Mouse (Mus musculus) neural tube, postnatal 0 days (tissue): ENCODE results near the gene Vmn1r201. TPM values are rescaled to one million over a fixed set of nuclear protein-coding genes. Genes with fewer than 3 reads are reported as not detected.

Experiments
- polyA plus RNA-seq: library from polyadenylated mRNA; unstranded; fragments of >200 nt; fragmentation: Nextera tagmentation; extraction: Ambion mirVana; gene quantifications from 2 replicates; pipeline ENCODE4 v1.2.1, GENCODE M21; 2015

Gene Vmn1r201
- not detected in 2 replicates for polyA plus RNA-seq

DNA sequence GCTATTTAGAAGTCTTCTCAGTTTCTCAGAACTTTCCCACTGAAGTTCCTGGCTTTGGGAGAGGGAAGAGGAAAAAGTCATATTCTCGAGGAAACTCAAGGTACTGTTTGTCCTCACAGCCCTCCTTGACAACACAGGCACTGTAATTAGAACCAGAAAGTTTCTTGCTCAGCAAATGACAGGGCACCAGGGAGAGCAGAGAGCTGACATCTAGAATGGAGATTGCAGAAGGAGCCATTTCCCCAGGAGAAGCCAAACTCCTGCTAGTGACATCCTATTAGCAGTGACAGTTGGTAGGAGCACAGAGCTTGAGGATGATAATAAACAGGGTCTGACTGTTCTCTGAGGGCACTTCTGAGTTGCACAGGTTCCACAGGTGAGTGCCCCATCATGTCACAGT is at the start of gene Vmn1r201:
Gene Vmn1r201 (plus strand): TSS at position 301 of the 400 bp plus-strand sequence.

DNA sequence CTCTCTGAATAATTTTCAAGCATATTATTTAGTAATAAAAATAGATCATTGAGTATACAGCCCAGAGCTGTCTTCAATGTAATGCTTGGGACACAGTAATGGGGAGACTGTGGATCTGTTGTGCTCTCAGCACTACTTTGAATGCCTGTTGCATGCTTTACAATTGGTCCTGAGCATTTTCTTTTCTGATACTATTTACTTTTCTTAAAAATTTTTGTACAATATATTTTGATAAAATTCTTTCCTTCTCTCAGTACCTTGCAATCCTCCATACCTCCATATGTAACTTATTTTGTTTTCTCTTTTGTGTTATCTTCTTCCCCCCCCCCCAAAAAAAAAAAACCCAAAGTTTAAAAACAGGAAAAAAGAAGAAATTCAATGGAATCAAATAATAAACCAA is 33.6 kb downstream of the Vmn1r201 start, which contains the start of gene Vmn1r202:
Gene Vmn1r202 (minus strand): TSS at position 101 of the 400 bp plus-strand sequence.

DNA sequence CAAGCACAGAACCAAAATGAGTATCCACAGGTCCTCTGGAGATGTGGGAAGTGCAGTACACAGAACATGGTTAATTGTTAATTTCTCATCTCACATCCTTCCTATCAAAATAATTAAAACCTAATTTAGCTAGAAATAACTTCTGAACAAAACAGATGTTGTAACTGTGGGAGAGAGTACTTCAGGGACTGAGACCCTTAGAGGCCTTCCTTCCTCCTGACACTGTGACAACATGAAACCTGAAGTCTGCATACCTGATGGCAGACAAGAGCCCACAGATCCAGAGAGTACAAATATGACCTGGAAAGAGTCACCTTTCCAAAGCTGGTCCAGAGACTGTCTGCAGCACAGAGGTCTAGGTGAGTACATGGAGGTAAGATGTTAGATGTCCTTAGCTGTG is 46.1 kb downstream of the Vmn1r201 start, which contains the start of gene Vmn1r203:
Gene Vmn1r203 (plus strand): TSS at position 301 of the 400 bp plus-strand sequence.

Other genes starting within 250 kb of the Vmn1r201 start
- not detected in 2 replicates for gene Vmn1r193, start 248.8 kb upstream of the Vmn1r201 start, polyA plus RNA-seq
- gene Vmn1r194, start 227.7 kb upstream of the Vmn1r201 start, polyA plus RNA-seq: not detected in 2 replicates
- not detected in 2 replicates for gene Vmn1r195, start 201.4 kb upstream of the Vmn1r201 start, polyA plus RNA-seq
- not detected in 2 replicates for gene Vmn1r196, start 182.0 kb upstream of the Vmn1r201 start, polyA plus RNA-seq
- not detected in 2 replicates for gene Vmn1r197, start 147.3 kb upstream of the Vmn1r201 start, polyA plus RNA-seq
- not detected in 2 replicates for gene Vmn1r198, start 121.6 kb upstream of the Vmn1r201 start, polyA plus RNA-seq
- gene Vmn1r199, start 92.1 kb upstream of the Vmn1r201 start, polyA plus RNA-seq: not detected in 2 replicates
- gene Vmn1r200, start 81.5 kb upstream of the Vmn1r201 start, polyA plus RNA-seq: 0.04 TPM in 1 of 2 replicates, not detected in the other
- not detected in 2 replicates for gene Vmn1r202, start 33.5 kb downstream of the Vmn1r201 start, polyA plus RNA-seq
- gene Vmn1r203, start 46.2 kb downstream of the Vmn1r201 start, polyA plus RNA-seq: not detected in 2 replicates
- gene Vmn1r204, start 81.3 kb downstream of the Vmn1r201 start, polyA plus RNA-seq: not detected in 2 replicates
- not detected in 2 replicates for gene Vmn1r205, start 121.1 kb downstream of the Vmn1r201 start, polyA plus RNA-seq
- not detected in 2 replicates for gene Vmn1r206, start 152.3 kb downstream of the Vmn1r201 start, polyA plus RNA-seq